Mouse (Mus musculus) embryonic facial prominence, embryonic 12.5 days (tissue): ENCODE data around the gene Zbtb21. TPM values are rescaled to one million over a fixed set of nuclear protein-coding genes. Genes with fewer than 3 reads are reported as not detected.
"Not testable (repeated sequence)": the region's sequence is repeated elsewhere in the genome, so short reads cannot be mapped to it uniquely, and the experiment has no call there.

Experiments used
- ATAC-seq: fragments of 200-750 bp; cut with Nextera tagmentation; 2 replicates; pipeline ENCODE4 v1.8.0; 2017; ENCODE audit not compliant: insufficient number of reproducible peaks, insufficient read depth, low FRiP score, low TSS enrichment
- H3K27ac ChIP-seq: fragments of 300-500 bp; sonication (generic); 2 replicates; pipeline ENCODE4 v1.5.1; 2016; ENCODE audit warnings: mild to moderate bottlenecking
- H3K27me3 ChIP-seq: fragments of 300-500 bp; sonication (generic); 2 replicates; pipeline ENCODE4 v1.6.1; 2016; ENCODE audit warnings: mild to moderate bottlenecking, moderate library complexity
- H3K36me3 ChIP-seq: fragments of 300-500 bp; sonication (generic); 2 replicates; pipeline ENCODE4 v1.6.1; 2016; ENCODE audit warnings: mild to moderate bottlenecking
- H3K4me1 ChIP-seq: fragments of 300-500 bp; sonication (generic); 2 replicates; pipeline ENCODE4 v1.6.1; 2016
- H3K4me2 ChIP-seq: fragments of 300-500 bp; sonication (generic); replicated peaks from 2 replicates; pipeline ENCODE4 v1.6.1; 2016; ENCODE audit warnings: mild to moderate bottlenecking, moderate library complexity
- H3K4me3 ChIP-seq: fragments of 300-500 bp; sonication (generic); 2 replicates; pipeline ENCODE4 v1.5.1; 2016; ENCODE audit warnings: mild to moderate bottlenecking
- H3K9ac ChIP-seq: fragments of 300-500 bp; sonication (generic); 2 replicates; pipeline ENCODE4 v1.6.1; 2016; ENCODE audit warnings: mild to moderate bottlenecking, moderate library complexity
- H3K9me3 ChIP-seq: fragments of 300-500 bp; sonication (generic); 2 replicates; pipeline ENCODE4 v1.6.1; 2016; ENCODE audit warnings: mild to moderate bottlenecking, moderate library complexity
- WGBS: fragments of 180-500 bp; shearing (Covaris S2); methylation state at CpG from one replicate; pipeline ENCODE4 v1.1.7; 2016; 5-methylcytosine and 5-hydroxymethylcytosine counted together
- polyA plus RNA-seq: library from polyadenylated mRNA; unstranded; fragments of >200 nt; fragmentation: Nextera tagmentation; extraction: Ambion mirVana; gene quantifications from 2 replicates; pipeline ENCODE4 v1.2.1, GENCODE M21; 2016

Zbtb21 gene
- polyA plus RNA-seq, 1 experiment from 2014 or later: 16.7 TPM

GRCm38 (mm10) chr16:97961381-97962150, 856 bp downstream of the Zbtb21 start:
- no peaks in the 10 kb centered on the region for H3K36me3 ChIP-seq
- peak; percentile 22; the same call in 1 of the 2 replicates for ATAC-seq
- 11% methylated on average over 27 of the region's 36 CpGs for WGBS

GRCm38 (mm10) chr16:97960348-97960747, 2.1 kb downstream of the Zbtb21 start:
- Histone ChIP-seq H3K9me3 (no peaks in the 10 kb centered on the region), H3K27ac (no peak overlapping the region), H3K36me3 (peaks cover 9% of the 10 kb centered on the region; the same call in 1 of the 2 replicates), H3K9ac (no peak overlapping the region), H3K4me1 (peaks cover 12% of the 10 kb centered on the region; the same call in 1 of the 2 replicates), H3K4me2 (no peak overlapping the region), H3K4me3 (no peak overlapping the region), H3K27me3 (no peaks in the 10 kb centered on the region)
- no peak for ATAC-seq
- 94% methylated on average over 3 of the region's 3 CpGs for WGBS

More at GRCm38 (mm10) chr16:97961381-97962150, 856 bp downstream of the Zbtb21 start:
- Histone ChIP-seq H3K4me2 (peak overlapping the region; percentile 89), H3K9me3 (no peaks in the 10 kb centered on the region), H3K27ac (peak overlapping the region; percentile 95), H3K4me1 (peaks cover 12% of the 10 kb centered on the region; the same call in 1 of the 2 replicates), H3K9ac (peak overlapping the region; percentile 89), H3K4me3 (peak overlapping the region; percentile 90), H3K27me3 (no peaks in the 10 kb centered on the region)

GRCm38 (mm10) chr16:97958401-97958973, 3.9 kb downstream of the Zbtb21 start:
- Histone ChIP-seq H3K27ac (no peak overlapping the region), H3K27me3 (no peaks in the 10 kb centered on the region), H3K4me2 (no peak overlapping the region), H3K36me3 (peaks cover 9% of the 10 kb centered on the region; the same call in 1 of the 2 replicates), H3K9ac (no peak overlapping the region), H3K9me3 (no peaks in the 10 kb centered on the region), H3K4me3 (no peak overlapping the region), H3K4me1 (peaks cover 12% of the 10 kb centered on the region; the same call in 1 of the 2 replicates)
- ATAC-seq: no peak

- no peak overlapping the region for H3K4me2 ChIP-seq
- peaks cover 12% of the 10 kb centered on the region; the same call in 1 of the 2 replicates for H3K4me1 ChIP-seq
- no peak for ATAC-seq
- no peaks in the 10 kb centered on the region for H3K9me3 ChIP-seq
- no peak overlapping the region for H3K4me3 ChIP-seq
- peaks cover 13% of the 10 kb centered on the region for H3K36me3 ChIP-seq
- H3K9ac ChIP-seq: no peak overlapping the region
- no peak overlapping the region for H3K27ac ChIP-seq
- H3K27me3 ChIP-seq: no peaks in the 10 kb centered on the region
These were observed 4.8 kb downstream of the Zbtb21 start for GRCm38 (mm10) chr16:97957626-97958025.

DNA sequence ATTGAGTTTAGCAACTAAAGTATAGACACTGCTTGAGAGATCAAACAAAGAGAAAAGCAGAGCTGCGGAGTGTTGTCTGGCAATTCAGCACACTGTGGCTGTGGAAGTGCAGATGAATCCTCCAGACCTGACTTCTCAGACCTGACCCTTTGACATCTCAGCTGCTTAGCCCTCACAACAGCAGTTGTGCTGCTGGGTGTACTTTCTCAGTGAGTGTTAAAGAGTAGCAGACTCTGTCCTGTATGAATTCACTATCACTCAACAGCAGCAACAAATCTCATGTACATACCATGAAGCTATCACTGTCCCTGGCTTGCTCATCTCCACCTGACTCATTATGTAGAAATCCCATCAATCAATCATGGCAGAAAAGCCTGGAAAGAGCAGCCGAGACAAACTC, 6.4 kb downstream of the Zbtb21 start:
- H3K4me1 ChIP-seq: peaks cover 8% of the 10 kb centered on the region; the same call in 1 of the 2 replicates
- no peaks in the 10 kb centered on the region for H3K9me3 ChIP-seq
- no peaks in the 10 kb centered on the region for H3K27me3 ChIP-seq
- H3K27ac ChIP-seq: no peak overlapping the region
- no peak for ATAC-seq
- no peak overlapping the region for H3K4me3 ChIP-seq
- H3K4me2 ChIP-seq: no peak overlapping the region
- H3K36me3 ChIP-seq: peaks cover 29% of the 10 kb centered on the region
- WGBS: 90% methylated on average over 2 of the region's 2 CpGs
- no peak overlapping the region for H3K9ac ChIP-seq

DNA sequence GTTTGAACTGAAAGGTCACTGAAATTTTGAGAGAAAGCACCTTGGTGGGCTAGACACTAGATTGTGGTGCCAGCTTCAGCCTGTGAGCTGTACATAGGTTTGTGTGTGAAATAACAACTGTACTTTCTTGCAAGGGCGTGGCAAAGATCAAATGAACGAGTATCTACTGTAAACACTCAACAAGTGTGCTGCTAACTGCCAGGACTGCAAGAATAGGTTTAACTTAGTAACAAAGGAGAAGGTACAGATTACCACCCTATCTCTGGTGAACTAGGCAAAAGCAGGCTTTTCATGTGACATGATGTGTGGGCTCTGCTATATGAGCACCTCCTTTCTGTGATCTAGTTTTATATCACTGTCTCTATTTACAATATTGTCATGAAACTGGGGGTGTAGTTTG, 9.1 kb downstream of the Zbtb21 start:
- H3K36me3 ChIP-seq: peaks cover 50% of the 10 kb centered on the region
- WGBS: 94% methylated on average over 2 of the region's 2 CpGs
- no peak overlapping the region for H3K4me2 ChIP-seq
- H3K27me3 ChIP-seq: no peaks in the 10 kb centered on the region
- no peak for ATAC-seq
- no peaks in the 10 kb centered on the region for H3K9me3 ChIP-seq
- no peak overlapping the region for H3K4me3 ChIP-seq
- no peak overlapping the region for H3K27ac ChIP-seq
- no peak overlapping the region for H3K9ac ChIP-seq
- H3K4me1 ChIP-seq: peaks cover 8% of the 10 kb centered on the region; the same call in 1 of the 2 replicates

DNA sequence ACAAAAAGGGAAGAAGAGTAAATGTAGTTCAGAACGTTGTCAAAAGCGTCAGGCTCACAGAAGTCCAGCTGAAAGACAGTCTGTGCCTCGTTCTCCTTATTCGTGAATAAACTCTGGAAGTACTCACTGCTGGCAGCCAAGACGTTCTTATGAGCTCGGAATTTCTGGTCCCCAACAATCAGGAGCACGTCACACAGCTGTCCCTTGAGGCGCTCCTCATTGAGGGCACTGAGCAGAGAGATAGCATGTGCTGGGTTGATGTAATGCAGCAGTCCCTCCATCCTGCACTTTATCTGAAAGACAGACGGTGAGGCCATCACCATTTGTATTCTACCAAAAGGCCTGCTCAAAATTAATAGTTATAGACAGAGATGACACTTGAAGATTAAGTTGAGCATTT, 9.6 kb downstream of the Zbtb21 start:
- 86% methylated on average over 9 of the region's 9 CpGs for WGBS
- Histone ChIP-seq H3K4me2 (no peak overlapping the region), H3K9ac (no peak overlapping the region), H3K27me3 (no peaks in the 10 kb centered on the region), H3K36me3 (peaks cover 50% of the 10 kb centered on the region), H3K9me3 (no peaks in the 10 kb centered on the region), H3K4me3 (no peak overlapping the region), H3K4me1 (peaks cover 5% of the 10 kb centered on the region; the same call in 1 of the 2 replicates), H3K27ac (no peak overlapping the region)
- no peak for ATAC-seq

- no peak for ATAC-seq
- H3K27ac ChIP-seq: no peak overlapping the region
- 89% methylated on average over 4 of the region's 4 CpGs for WGBS
- H3K4me2 ChIP-seq: no peak overlapping the region
- no peak overlapping the region for H3K4me3 ChIP-seq
- H3K9me3 ChIP-seq: no peaks in the 10 kb centered on the region
- H3K4me1 ChIP-seq: peaks cover 2% of the 10 kb centered on the region; the same call in 1 of the 2 replicates
- no peaks in the 10 kb centered on the region for H3K27me3 ChIP-seq
- H3K36me3 ChIP-seq: peaks cover 50% of the 10 kb centered on the region
- no peak overlapping the region for H3K9ac ChIP-seq
These were observed 10.1 kb downstream of the Zbtb21 start for GRCm38 (mm10) chr16:97952371-97952770.

DNA sequence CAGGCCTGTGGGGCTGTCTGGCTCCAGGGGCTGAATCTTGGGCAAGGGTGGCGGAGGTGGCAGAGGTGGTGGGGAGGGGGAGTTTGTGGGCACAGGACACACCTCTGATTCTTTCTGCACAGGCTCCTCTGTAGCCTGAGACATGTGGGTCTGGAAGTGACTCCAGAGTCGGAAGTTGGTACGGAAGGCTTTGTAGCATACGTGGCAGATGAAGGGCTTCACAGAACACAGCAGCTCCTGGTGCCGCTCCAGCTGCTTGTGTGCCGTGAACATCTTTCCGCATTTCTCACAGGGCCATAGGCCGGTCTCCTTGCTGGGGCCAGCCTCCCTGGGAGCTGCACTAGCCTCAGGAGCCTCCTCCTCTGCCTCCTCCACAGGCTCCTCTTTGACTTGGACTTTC, 12.4 kb downstream of the Zbtb21 start:
- 94% methylated on average over 8 of the region's 8 CpGs for WGBS

GRCm38 (mm10) chr16:97948836-97949235, 13.6 kb downstream of the Zbtb21 start:
- no peak for ATAC-seq
- 85% methylated on average over 4 of the region's 4 CpGs for WGBS
- H3K4me3 ChIP-seq: no peak overlapping the region
- H3K9ac ChIP-seq: no peak overlapping the region
- no peaks in the 10 kb centered on the region for H3K4me1 ChIP-seq
- H3K9me3 ChIP-seq: no peaks in the 10 kb centered on the region
- no peak overlapping the region for H3K27ac ChIP-seq
- H3K36me3 ChIP-seq: peaks cover 40% of the 10 kb centered on the region
- no peaks in the 10 kb centered on the region for H3K27me3 ChIP-seq
- H3K4me2 ChIP-seq: no peak overlapping the region

More for the DNA sequence above, 12.4 kb downstream of the Zbtb21 start:
- Histone ChIP-seq H3K9ac (no peak overlapping the region), H3K36me3 (peaks cover 40% of the 10 kb centered on the region), H3K27me3 (no peaks in the 10 kb centered on the region), H3K9me3 (no peaks in the 10 kb centered on the region), H3K4me3 (no peak overlapping the region), H3K27ac (no peak overlapping the region), H3K4me2 (no peak overlapping the region), H3K4me1 (no peaks in the 10 kb centered on the region)
- no peak for ATAC-seq

DNA sequence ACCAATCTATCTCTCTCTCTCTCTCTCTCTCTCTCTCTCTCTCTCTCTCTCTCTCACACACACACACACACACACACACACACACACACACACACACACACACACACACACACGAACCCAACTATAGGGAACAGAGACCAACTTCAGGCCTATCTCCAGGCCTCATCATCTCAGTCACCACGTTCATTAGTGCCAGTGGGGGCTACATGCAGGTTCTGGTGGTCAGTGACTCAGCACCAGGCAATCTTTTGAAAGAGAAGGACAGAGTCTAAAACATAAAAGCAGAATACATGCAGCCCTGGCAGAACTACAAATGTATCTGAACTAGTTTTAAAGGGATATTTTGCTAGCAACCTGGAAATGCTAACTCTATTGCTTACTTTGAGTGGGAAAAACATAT, 15.4 kb downstream of the Zbtb21 start:
- peaks cover 33% of the 10 kb centered on the region for H3K36me3 ChIP-seq
- not testable (repeated sequence) for H3K27me3 ChIP-seq, H3K27ac ChIP-seq, H3K4me1 ChIP-seq, H3K9ac ChIP-seq, H3K4me2 ChIP-seq, H3K9me3 ChIP-seq, ATAC-seq, H3K4me3 ChIP-seq
- 89% methylated on average over 2 of the region's 2 CpGs for WGBS

GRCm38 (mm10) chr16:97941844-97942243, 20.6 kb downstream of the Zbtb21 start:
- Histone ChIP-seq H3K27me3 (no peaks in the 10 kb centered on the region), H3K27ac (no peak overlapping the region), H3K9ac (no peak overlapping the region), H3K9me3 (no peaks in the 10 kb centered on the region), H3K36me3 (0 out of 2 replicates have a peak, but pooled peaks cover 2% of the 10 kb centered on the region), H3K4me3 (no peak overlapping the region), H3K4me1 (no peaks in the 10 kb centered on the region), H3K4me2 (no peak overlapping the region)
- ATAC-seq: no peak
